15 mouse cellular contexts compared by ENCODE assay signal in genomic region chr10:117623358-117623757, GRCm38 (mm10).
"Had no signal": no experiment of that assay in that cellular context is flagged by ENCODE, and none has a peak within 500 bp of the region (broad histone marks: within the 10 kb centered on the region; RNA-seq: fewer than 3 reads in every experiment).

No protein-coding gene starts in this region.

- DNase-seq: heart, postnatal 10 days; heart, postnatal 14 days; heart, postnatal 36 days; kidney, adult 11 months; kidney, adult 18-20 months; kidney, adult 2 months; kidney, adult 8-10 months; kidney, adult 9 months; kidney, postnatal 10 days; kidney, postnatal 14 days; kidney, postnatal 25 days; kidney, postnatal 36 days; kidney, postnatal 4 days; layer of hippocampus, adult 9-11 months; layer of hippocampus, postnatal 36 days had no signal
